Mouse (Mus musculus) heart, postnatal 14 days (tissue): ENCODE results near the gene Calm3. TPM values are rescaled to one million over a fixed set of nuclear protein-coding genes. Genes with fewer than 3 reads are reported as not detected.

ENCODE experiments used
- DNase-seq, 2 experiments: peaks; one replicate each; pipeline ENCODE4 v3.0.0; 2021 to 2022
- intact Hi-C: fragments of 180-260 bp; cut with DNase I; formaldehyde crosslinking; loops from one replicate; pipeline ENCODE4 v1.15.1; 2025
- total RNA-seq, 2 experiments: library from RNA; stranded (reverse); gene quantifications; 2 replicates each; pipeline ENCODE4 v1.2.3; 2021

Calm3 gene
- total RNA-seq, 2 experiments from 2014 or later = 228 to 250 TPM

- no peak for DNase-seq
- intact Hi-C loops = loop anchor here (10.0 kb wide), 1 partner anchor 293 kb away; no protein-coding TSS in a partner anchor
Measured at GRCm38 (mm10) chr7:16918014-16918413, 5.9 kb downstream of the Calm3 start.

- DNase-seq = no peak
- intact Hi-C loops = loop anchor here (10.0 kb wide), 1 partner anchor 293 kb away; no protein-coding TSS in a partner anchor
Measured at GRCm38 (mm10) chr7:16917447-16917846, 6.5 kb downstream of the Calm3 start.

DNA sequence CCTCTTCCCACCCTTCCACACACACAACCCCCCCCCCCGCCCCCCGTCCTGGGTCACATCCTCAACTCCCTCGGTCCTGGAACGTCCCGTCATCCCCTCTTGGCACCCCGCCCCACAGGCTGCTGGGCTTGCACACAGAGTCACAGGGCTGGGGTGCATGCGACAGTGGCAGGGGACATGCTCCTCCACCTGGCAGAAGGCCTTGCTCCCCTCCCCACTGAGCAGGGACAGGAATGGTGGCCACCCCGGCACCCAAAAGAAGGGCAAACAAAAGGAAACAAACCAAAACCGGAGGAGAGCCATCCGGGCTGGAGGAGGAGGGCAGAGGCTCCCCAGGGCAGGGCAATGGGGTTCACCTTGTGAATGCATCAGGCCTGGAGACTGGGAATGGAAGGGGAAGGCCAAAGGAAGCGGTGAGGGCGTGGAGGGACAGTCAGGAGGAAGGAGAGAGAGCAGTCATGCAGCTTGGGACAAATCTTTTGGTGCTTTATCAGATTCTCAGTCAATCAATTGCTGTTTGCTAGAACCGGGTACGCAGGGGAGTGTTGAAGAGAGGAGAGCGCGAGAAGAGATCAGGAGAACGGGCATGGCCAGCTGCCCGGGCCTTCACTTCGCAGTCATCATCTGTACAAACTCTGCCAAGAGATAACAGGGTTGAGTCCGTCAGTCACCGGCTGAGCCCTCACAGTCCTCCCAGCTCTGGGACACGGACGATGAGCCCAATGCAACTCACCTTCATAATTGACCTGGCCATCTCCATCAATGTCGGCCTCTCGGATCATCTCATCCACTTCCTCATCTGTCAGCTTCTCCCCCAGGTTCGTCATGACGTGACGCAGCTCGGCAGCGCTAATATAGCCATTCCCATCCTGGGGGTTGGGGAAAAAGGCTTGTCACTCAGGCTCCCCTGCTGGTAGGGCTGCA, 7.3 kb downstream of the Calm3 start:
- intact Hi-C loops = loop anchor here (10.0 kb wide), 1 partner anchor 292 kb away; no protein-coding TSS in a partner anchor
- no peak for DNase-seq

DNA sequence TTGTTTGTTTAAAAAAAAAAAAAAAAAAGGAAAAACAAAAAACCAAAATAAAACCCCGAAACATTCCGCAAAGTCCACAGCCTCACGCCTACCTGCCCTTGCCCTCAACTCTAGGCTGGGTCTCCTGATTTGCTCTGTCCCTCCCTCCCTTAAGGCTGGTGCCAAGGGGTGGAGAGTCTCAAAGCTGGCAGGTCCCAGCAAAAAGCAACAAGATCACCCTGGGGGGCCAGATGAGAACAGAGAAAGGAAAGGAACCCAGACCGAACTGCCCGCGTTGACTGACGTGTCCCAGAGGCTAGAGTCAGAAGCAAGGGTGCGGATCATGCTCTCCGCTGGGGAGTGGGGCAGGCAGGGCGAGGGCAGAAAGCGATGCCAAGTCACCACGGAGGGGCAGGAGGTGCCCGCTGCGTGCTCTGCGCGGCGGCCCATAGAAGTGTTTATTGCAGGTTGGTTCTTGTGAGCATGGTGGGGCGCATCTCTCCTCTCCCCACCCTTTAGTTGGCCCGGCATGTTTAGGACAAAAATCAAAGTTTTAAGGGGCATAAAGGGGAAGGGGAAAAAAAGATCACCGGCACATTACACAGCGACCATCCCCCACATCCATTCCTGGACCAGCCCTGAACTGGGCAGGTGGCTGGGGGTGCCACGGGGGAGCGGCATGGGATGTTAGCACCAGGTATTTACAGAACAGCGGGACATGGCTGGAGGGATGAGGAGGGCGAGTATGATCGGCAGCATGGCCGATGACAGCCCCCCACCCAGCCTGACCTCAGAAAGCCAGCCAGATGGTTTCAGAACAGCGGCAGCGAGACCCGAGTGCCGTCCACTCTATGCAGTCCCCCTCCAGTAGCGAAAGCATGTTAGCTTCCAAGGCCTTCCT, 8.2 kb downstream of the Calm3 start:
- DNase-seq = no peak
- intact Hi-C loops = loop anchor here (10.0 kb wide), 1 partner anchor 291 kb away; no protein-coding TSS in a partner anchor

DNA sequence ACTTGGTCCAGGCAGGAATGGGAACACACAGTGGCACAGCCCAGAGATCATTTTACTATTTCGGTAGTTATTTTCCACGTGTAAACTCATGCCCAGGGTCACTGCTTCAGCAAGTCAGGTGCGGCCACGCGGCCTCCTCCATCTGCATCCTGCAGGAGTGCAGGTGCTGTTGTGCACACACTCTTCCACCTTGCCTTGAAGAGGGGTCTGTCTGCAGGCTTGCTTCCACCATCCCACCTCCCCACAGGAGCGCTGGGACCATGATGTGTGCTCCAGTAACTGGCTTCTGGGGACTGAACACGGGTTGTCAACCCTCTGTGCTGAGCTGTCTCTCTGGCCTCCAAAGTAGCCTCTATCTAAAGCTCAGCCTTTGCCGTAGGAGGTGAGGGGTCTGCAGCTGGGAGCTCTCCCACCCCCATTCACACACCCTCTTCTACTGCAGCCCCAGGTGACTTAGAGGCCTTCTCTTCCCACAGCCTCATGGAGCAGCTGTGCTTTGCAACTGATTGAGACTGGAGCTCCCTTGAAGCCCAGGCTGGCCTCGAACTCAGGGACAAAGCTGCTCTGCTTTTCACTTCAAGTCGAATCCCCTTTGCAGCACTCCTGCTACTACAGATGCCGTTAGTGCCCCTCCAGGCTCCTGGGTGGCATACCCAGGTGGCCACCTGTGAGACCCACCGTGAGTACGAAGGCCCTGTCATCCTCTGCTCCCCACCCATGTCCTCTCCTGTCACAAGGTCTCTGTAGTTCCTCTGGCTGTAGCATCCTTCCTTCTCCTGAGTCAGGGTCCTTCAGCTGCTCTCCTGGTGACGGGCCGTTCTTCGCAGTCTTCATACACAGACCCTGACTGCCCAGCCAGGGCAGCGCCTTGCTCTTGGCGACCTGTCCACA, 9.2 kb downstream of the Calm3 start:
- DNase-seq = no peak
- intact Hi-C loops = loop anchor here (5.0 to 10.0 kb wide), 3 partner anchors 37 to 290 kb away; partner anchors contain the start of gene Dact3

DNA sequence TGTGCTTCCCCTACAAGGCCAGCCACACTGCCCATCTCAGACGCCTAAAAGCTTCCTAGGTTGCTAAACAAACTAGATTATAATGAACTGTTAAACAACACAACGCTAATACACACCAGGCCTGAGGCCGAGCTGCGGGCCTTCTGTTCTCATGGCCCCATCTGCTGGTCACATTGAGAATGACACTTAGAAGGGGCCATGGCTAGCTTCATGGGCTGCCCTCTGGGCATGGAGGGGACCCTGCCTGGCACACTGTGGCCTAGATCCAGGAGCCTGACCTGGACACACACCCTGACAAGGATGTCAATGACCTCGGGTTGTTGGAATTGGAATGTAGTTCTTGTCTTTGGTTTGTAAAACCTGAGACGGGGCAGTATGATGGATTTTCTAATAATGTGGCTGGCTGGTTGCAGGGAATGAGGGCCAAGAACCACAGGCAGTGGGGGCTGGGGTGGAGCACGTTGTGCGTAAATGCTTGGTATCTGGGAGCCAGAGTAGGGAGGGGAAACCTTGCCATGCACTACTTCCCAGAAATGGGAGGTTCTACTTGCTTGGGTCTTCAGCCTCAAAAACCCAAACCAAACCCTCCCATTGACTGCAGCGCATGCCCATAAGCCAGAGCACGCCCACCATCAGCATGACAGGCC, 10.0 kb downstream of the Calm3 start:
- intact Hi-C loops = loop anchor here (1.0 to 10.0 kb wide), 4 partner anchors 19 to 289 kb away; partner anchors contain the start of gene Dact3
- peak; percentile 79 to 89 for DNase-seq

DNA sequence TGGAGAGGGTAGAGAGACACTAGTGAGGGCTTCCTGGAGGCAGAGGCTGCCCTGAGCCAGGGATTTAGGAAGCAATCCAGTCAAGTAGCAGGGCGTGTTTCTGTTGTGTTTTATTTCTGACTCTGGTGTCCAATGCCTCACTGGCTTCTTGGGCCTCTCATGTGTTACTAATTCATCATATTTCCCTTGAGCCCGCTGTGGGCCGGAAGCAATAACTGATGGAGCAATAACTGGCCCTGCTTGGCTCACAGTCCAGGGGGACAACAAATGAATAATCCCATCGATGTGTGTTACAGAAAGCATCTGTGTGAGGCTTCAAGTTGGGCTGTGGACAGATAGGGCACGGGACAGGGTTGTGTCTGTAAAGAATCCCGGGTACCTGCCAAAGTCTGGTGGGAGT, 11.6 kb downstream of the Calm3 start:
- intact Hi-C loops = loop anchor here (5.0 to 10.0 kb wide), 3 partner anchors 35 to 288 kb away; partner anchors contain the start of gene Dact3
- DNase-seq = no peak

- no peak for DNase-seq
- intact Hi-C loops = loop anchor here (5.0 to 10.0 kb wide), 3 partner anchors 35 to 287 kb away; partner anchors contain the start of gene Dact3
Measured at GRCm38 (mm10) chr7:16911904-16912303, 12.0 kb downstream of the Calm3 start.

GRCm38 (mm10) chr7:16909909-16910308, 14.0 kb downstream of the Calm3 start:
- intact Hi-C loops = loop anchor here (5.0 to 10.0 kb wide), 4 partner anchors 33 to 285 kb away; partner anchors contain the start of gene Dact3
- no peak for DNase-seq

- intact Hi-C loops = loop anchor here (5.0 kb wide), 1 partner anchor 167 kb away; no protein-coding TSS in a partner anchor
- no peak for DNase-seq
Measured at GRCm38 (mm10) chr7:16908859-16909258, 15.1 kb downstream of the Calm3 start.

- DNase-seq = no peak
- intact Hi-C loops = loop anchor here (5.0 kb wide), 1 partner anchor 166 kb away; no protein-coding TSS in a partner anchor
Measured at GRCm38 (mm10) chr7:16908367-16908766, 15.5 kb downstream of the Calm3 start.

- intact Hi-C loops = loop anchor here (5.0 kb wide), 1 partner anchor 166 kb away; no protein-coding TSS in a partner anchor
- no peak for DNase-seq
Measured at GRCm38 (mm10) chr7:16907842-16908241, 16.1 kb downstream of the Calm3 start.

- intact Hi-C loops = loop anchor here (5.0 kb wide), 1 partner anchor 165 kb away; no protein-coding TSS in a partner anchor
- DNase-seq = no peak
Measured at GRCm38 (mm10) chr7:16906889-16907559, 16.9 kb downstream of the Calm3 start.

DNA sequence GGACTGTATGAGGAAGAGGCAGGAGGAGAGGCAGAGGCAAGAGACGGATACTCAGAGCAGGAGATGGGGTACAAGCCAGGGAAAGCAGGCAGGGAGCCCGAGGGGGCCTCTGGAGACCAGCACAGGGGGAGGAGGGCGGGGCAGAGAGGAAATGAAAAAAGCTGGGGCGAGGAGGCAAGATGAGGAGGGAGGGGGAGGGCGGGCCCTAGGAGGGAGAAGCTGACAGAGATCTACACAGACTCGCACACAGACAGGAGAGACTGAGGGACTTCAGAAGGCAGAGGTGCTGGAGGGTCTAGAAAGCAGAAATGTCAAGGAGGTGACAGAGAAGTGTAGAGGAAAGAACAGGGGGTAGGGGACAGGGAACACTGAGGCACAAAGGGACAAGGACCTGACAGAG, 17.6 kb downstream of the Calm3 start, which contains the start of gene Ptgir:
Ptgir (plus strand) TSS at position 210 of the 400 bp plus-strand sequence.
- intact Hi-C loops = loop anchor here (5.0 kb wide), 1 partner anchor 164 kb away; no protein-coding TSS in a partner anchor
- peak; percentile 76 to 80 for DNase-seq

DNA sequence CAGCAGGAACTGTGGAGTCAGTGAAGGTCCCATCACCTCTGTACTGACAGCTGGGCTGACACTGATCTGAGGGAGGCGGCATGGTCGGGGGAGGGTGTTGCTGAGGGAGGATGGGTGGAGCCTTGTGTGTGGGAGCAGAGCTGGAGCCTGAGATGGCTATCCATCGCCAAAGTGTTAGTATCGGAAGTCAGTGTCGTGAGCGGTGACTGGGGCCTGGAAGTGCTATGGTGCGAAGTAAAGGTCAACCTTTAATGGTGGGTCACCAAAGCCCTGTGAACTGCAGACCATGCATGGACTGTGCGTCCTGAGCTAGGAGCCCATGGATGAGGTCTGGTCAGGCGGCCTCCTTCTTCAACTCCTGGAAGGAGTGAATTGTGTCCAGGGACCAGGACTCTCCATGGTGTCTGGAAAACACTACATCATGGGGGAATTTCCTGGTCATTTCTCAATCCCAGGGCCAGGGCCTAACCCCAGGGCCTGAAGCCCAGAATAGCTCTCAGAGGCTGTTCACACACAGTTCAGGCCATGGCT, 18.4 kb downstream of the Calm3 start:
- intact Hi-C loops = loop anchor here (5.0 kb wide), 1 partner anchor 163 kb away; no protein-coding TSS in a partner anchor
- DNase-seq = peak in 1 of 2 experiments; percentile 59

GRCm38 (mm10) chr7:16904120-16904675, 19.7 kb downstream of the Calm3 start:
- no peak for DNase-seq

GRCm38 (mm10) chr7:16903439-16903955, 20.4 kb downstream of the Calm3 start:
- DNase-seq = no peak
- intact Hi-C loops = no loop called here

More at GRCm38 (mm10) chr7:16904120-16904675, 19.7 kb downstream of the Calm3 start:
- intact Hi-C loops = no loop called here
